Mouse (Mus musculus) forebrain, embryonic 10.5 days (tissue): ENCODE data around the gene Zfp451. TPM values are rescaled to one million over a fixed set of nuclear protein-coding genes. Genes with fewer than 3 reads are reported as not detected.

Experiments
- DNase-seq: peaks from one replicate; pipeline ENCODE4 v3.0.0-alpha.2; 2017; ENCODE audit warnings: low spot score; ENCODE audit errors: extremely low spot score
- H3K27ac ChIP-seq: fragments of 300-500 bp; sonication (generic); 2 replicates; pipeline ENCODE4 v1.5.1; 2016; ENCODE audit warnings: mild to moderate bottlenecking
- H3K27me3 ChIP-seq: fragments of 300-500 bp; sonication (generic); 2 replicates; pipeline ENCODE4 v1.6.1; 2016; ENCODE audit warnings: mild to moderate bottlenecking; ENCODE audit not compliant: poor library complexity, severe bottlenecking
- H3K36me3 ChIP-seq: fragments of 300-500 bp; sonication (generic); replicated peaks from 2 replicates; pipeline ENCODE4 v1.6.1; 2016; ENCODE audit warnings: mild to moderate bottlenecking, moderate library complexity
- H3K4me1 ChIP-seq: fragments of 300-500 bp; sonication (generic); 2 replicates; pipeline ENCODE4 v1.6.1; 2016
- H3K4me3 ChIP-seq: fragments of 300-500 bp; sonication (generic); 2 replicates; pipeline ENCODE4 v1.5.1; 2016; ENCODE audit warnings: mild to moderate bottlenecking, moderate library complexity
- H3K9me3 ChIP-seq: fragments of 300-500 bp; sonication (generic); 2 replicates; pipeline ENCODE4 v1.6.1; 2016; ENCODE audit warnings: mild to moderate bottlenecking, moderate library complexity
- WGBS: fragments of 180-500 bp; shearing (Covaris S2); methylation state at CpG from one replicate; pipeline ENCODE4 v1.1.7; 2016; 5-methylcytosine and 5-hydroxymethylcytosine counted together
- polyA plus RNA-seq: library from polyadenylated mRNA; unstranded; fragments of >200 nt; fragmentation: Nextera tagmentation; extraction: Ambion mirVana; gene quantifications from 2 replicates; pipeline ENCODE4 v1.2.1, GENCODE M21; 2016

Zfp451 gene
- polyA plus RNA-seq, 1 experiment from 2014 or later, result 32.6 TPM

DNA sequence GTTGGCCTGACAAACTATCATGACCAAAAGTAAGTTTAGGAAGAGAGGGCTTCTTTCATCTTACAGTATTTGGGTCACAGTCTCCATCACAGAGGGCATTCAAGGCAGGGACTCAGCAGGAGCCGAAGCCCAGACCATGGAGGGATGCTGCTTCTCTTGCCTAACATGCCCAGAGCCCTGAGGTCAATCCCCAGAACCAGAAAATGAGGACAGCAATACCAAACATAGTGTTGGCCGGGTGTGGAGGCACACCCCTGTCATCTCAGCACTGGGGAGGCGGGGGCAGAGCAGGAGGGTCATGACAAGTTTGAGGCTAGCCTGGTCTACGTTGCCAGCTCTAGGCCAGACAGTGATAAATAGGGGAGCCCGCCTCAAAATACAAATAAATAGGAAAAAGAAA, 89.3 kb downstream of the Zfp451 start:
- Histone ChIP-seq H3K27me3 (no peaks in the 10 kb centered on the region), H3K9me3 (no peaks in the 10 kb centered on the region), H3K36me3 (peaks cover 83% of the 10 kb centered on the region), H3K4me1 (peaks cover 9% of the 10 kb centered on the region), H3K4me3 (no peak overlapping the region), H3K27ac (no peak overlapping the region)
- no peak for DNase-seq
- WGBS, result 91% methylated on average over 5 of the region's 5 CpGs

DNA sequence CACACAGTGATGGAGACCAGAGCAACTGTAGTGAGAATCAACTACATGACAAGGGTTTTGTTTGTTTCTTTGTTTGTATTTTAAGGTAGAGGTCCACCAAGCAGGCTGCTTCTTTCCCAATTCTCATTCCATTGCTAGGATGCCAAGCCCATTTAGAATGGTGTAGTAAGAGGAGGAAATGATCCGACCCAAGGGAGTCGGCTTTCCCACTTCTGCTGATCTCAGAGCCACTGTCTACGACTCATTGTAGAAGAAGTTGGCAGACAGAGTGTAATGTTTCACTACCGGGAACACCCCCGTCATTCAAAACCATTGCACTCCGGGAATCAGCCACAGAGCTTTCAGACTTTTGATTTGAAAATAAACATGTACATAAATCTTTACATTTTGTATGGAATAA, 89.9 kb downstream of the Zfp451 start:
- Histone ChIP-seq H3K36me3 (peaks cover 77% of the 10 kb centered on the region), H3K9me3 (no peaks in the 10 kb centered on the region), H3K27ac (no peak overlapping the region), H3K4me1 (peaks cover 11% of the 10 kb centered on the region), H3K27me3 (no peaks in the 10 kb centered on the region), H3K4me3 (no peak overlapping the region)
- DNase-seq, result no peak
- WGBS, result 94% methylated on average over 6 of the region's 6 CpGs

DNA sequence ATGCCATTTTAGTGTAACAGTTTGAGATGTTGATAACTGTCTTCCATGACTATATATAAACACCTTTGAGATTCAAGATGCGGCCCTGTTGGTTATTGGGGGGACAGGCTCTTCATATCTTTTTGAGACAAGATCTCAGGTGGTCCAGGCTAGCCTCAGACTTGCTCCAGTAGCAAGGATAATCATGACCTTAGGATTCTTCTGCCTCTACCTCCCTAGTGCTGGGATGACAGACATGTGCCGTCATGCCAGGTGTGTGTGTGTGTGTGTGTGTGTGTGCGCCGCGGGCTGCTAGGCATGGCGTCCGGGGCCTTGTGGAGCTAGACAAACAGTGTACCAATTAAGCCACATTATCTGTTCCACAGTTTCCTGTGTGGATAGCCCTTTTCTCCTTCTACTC, 93.4 kb downstream of the Zfp451 start:
- Histone ChIP-seq H3K27me3 (no peaks in the 10 kb centered on the region), H3K4me3 (peak overlapping the region; percentile 91), H3K36me3 (peaks cover 44% of the 10 kb centered on the region), H3K9me3 (no peaks in the 10 kb centered on the region), H3K27ac (no peak overlapping the region), H3K4me1 (peaks cover 14% of the 10 kb centered on the region)
- DNase-seq, result no peak
- 87% methylated on average over 7 of the region's 7 CpGs for WGBS

DNA sequence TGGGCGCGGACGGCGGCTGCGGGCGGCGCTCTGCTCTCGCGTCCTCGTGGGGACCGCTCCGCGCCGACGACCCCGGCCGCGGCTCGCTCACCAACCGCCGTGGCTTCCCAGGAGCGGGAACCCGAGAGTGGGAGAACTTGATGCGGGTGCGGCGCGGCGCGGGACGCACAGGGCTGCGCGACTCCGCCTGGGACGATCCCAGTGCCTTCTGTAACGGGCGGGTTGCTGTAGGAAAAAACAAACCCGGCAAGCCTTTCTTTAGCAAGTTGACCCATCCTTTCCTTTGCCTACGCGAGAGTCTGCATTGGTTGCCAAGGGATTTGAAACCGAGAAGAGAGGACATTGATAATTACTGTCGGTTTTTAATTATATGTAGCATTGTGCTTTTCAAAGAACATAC, 94.2 kb downstream of the Zfp451 start:
- H3K36me3 ChIP-seq, result peaks cover 36% of the 10 kb centered on the region
- H3K9me3 ChIP-seq, result no peaks in the 10 kb centered on the region
- H3K27me3 ChIP-seq, result no peaks in the 10 kb centered on the region
- peak; percentile 49 for DNase-seq
- H3K27ac ChIP-seq, result peak overlapping the region; percentile 96
- WGBS, result under 1% methylated on average over 41 of the region's 41 CpGs
- H3K4me1 ChIP-seq, result peaks cover 14% of the 10 kb centered on the region
- H3K4me3 ChIP-seq, result peak overlapping the region; percentile 91

DNA sequence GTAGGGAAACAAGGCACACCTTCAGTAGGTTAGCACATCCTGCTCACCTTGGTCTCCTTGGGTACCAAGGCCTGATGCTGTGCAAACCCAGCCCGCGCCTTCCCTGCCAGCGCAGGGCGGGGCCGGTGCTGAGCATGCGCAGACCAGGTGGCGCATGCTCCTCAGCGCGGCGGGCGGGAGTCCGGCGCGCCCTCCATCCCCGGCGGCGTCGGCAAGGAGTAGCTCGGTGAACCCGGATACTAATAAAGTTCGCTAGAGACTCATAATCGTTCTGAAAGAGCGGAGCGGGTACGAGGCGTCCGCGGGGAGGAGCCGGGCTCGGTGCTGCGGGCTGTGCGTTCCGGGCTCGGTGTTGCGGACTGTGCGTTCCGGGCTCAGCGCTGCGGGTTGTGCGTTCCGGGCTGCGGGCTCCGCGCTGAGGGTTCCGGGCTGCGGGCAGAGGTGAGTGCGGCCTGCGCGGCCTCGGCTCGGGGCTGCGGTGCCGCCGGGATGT, 94.6 kb downstream of the Zfp451 start, which contains the start of gene Rab23:
Rab23 (plus strand) TSS at position 155 of the 493 bp plus-strand sequence.
- peak within 1 kb of the TSS; percentile 91 for H3K4me3 ChIP-seq
- H3K9me3 ChIP-seq, result no peaks in the 10 kb centered on the region
- H3K36me3 ChIP-seq, result peaks cover 32% of the 10 kb centered on the region
- no peaks in the 10 kb centered on the region for H3K27me3 ChIP-seq
- peak; percentile 78 for DNase-seq
- peaks cover 16% of the 10 kb centered on the region for H3K4me1 ChIP-seq
- under 1% methylated on average over 54 of the region's 54 CpGs for WGBS
- H3K27ac ChIP-seq, result peak within 1 kb of the TSS; percentile 96

DNA sequence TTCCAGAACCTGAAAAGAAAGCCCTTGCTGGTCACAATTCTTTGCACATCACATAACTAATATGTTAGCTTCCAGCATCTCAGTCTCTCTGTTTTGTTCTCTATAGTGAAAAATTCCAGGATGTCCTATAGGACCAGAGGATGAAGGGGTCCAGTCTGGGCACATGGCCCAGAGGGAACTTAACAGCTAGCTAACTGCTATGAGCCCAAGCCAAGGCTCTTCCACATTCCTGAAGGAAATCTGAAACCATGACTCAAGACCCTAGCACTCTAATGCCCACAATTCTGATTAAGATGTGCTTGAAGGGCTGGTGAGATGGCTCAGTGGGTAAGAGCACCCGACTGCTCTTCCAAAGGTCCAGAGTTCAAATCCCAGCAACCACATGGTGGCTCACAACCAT, 96.8 kb downstream of the Zfp451 start:
- Histone ChIP-seq H3K4me1 (peaks cover 24% of the 10 kb centered on the region), H3K4me3 (no peak overlapping the region), H3K36me3 (peaks cover 11% of the 10 kb centered on the region), H3K27ac (no peak overlapping the region), H3K27me3 (0 out of 2 replicates have a peak, but pooled peaks cover 4% of the 10 kb centered on the region), H3K9me3 (no peaks in the 10 kb centered on the region)
- no peak for DNase-seq
- 92% methylated on average over 1 of the region's 1 CpGs for WGBS

DNA sequence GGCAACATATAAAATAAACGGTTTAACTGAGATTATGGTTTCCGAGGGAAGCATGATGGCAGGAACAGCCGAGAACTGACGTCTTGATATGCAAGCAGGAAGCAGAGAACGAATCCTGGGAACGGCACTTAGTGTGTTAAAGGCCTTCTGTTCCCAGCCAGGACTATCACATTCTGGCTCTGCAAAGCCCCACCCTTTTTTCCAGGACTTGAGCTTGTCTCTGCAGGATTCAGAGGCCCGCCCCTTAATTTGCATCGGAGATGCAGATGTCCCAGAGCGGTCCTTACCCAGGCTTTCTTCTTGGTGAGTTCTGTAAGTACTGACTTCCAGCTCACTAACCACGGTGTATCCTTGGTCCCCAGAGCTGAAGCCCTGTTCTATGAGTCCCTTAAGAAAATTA, 99.6 kb downstream of the Zfp451 start:
- Histone ChIP-seq H3K27me3 (0 out of 2 replicates have a peak, but pooled peaks cover 4% of the 10 kb centered on the region), H3K36me3 (no peaks in the 10 kb centered on the region), H3K4me1 (peaks cover 15% of the 10 kb centered on the region), H3K4me3 (peak overlapping the region; percentile 22), H3K9me3 (no peaks in the 10 kb centered on the region), H3K27ac (no peak overlapping the region)
- peak; percentile 24 for DNase-seq
- WGBS, result 12% methylated on average over 10 of the region's 10 CpGs

DNA sequence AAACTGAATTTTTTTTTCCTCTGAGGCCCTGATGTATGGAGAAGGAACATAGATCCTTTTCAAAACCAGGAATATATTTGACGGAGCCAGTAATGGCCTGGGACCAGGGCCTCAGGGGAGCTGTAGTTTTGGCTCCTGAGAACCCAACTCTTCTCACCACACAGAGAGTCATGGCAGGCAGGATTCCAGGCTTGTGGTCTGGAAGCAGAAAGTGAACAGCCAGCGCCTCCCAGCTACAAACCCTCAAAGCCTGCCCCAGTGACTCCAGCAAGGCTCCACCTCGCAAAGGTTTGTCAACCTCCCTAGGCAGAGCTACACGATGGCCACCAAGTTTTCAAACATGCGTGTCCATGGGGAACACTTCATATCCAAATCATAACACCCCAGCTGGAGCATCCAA, 102.4 kb downstream of the Zfp451 start:
- no peak overlapping the region for H3K4me3 ChIP-seq
- WGBS, result 88% methylated on average over 5 of the region's 5 CpGs
- DNase-seq, result no peak
- no peaks in the 10 kb centered on the region for H3K36me3 ChIP-seq
- H3K27ac ChIP-seq, result no peak overlapping the region
- peaks cover 11% of the 10 kb centered on the region for H3K4me1 ChIP-seq
- no peaks in the 10 kb centered on the region for H3K9me3 ChIP-seq
- 0 out of 2 replicates have a peak, but pooled peaks cover 4% of the 10 kb centered on the region for H3K27me3 ChIP-seq

Other genes starting within 250 kb of the Zfp451 start
- 61.3 and 61.5 TPM in 2 replicates for gene Prim2, start 144.8 kb downstream of the Zfp451 start, polyA plus RNA-seq
- gene Rab23, start 94.7 kb downstream of the Zfp451 start, polyA plus RNA-seq, result 31.1 and 34.8 TPM in 2 replicates
- 51.8 and 52.3 TPM in 2 replicates for gene Bag2, start 56.8 kb downstream of the Zfp451 start, polyA plus RNA-seq
- 1.5 and 2.0 TPM in 2 replicates for gene Bend6, start 93.2 kb upstream of the Zfp451 start, polyA plus RNA-seq
- 11.3 and 11.9 TPM in 2 replicates for gene Dst, start 93.6 kb upstream of the Zfp451 start, polyA plus RNA-seq